Mouse (Mus musculus): Measurements from ENCODE around the gene Slc28a1.

Slc28a1 gene

DNA sequence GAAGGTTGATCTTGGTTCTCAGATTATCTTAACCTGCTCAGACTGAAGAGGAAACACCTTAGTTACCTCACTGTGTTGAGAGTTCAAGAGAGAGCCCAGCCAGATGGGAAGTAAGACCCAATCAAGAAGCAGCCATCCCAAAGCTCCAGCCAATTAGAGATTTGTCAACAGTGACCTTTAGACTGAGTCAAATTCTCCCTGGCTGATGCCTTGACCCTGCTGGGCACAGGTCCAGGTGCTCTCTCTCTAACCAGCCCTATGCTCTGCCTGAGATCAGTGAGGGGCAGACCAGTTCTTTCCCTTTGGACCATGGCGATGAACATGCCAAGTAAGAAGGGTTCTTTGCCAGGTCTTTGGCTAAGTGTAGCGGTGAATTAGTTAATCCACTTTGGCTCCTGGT, 2.9 kb upstream of the Slc28a1 start:
- H3K4me1 ChIP-seq (replicated peaks; ENCODE audit: low read depth, low read length), result peaks cover 42% of the 10 kb centered on the region
- no peaks in the 10 kb centered on the region for H3K36me3 ChIP-seq (ENCODE audit: insufficient read depth, low read length)
- TF ChIP-seq POU5F1 (IDR thresholded peaks at IDR 0.05; ENCODE audit: borderline replicate concordance, low read length), result no peak
- no peak for TF ChIP-seq NANOG (IDR thresholded peaks at IDR 0.05; ENCODE audit: borderline replicate concordance, low read length)
- TF ChIP-seq CTCF (conservative IDR thresholded peaks at IDR 0.05; ENCODE audit: low read length), result no peak
- H3K27me3 ChIP-seq (ENCODE audit: insufficient read depth, low read length), result peaks cover 22% of the 10 kb centered on the region
- H3K9me3 ChIP-seq (ENCODE audit: low read length), result no peaks in the 10 kb centered on the region
- no peak overlapping the region for H3K4me3 ChIP-seq (replicated peaks; ENCODE audit: low read length)

DNA sequence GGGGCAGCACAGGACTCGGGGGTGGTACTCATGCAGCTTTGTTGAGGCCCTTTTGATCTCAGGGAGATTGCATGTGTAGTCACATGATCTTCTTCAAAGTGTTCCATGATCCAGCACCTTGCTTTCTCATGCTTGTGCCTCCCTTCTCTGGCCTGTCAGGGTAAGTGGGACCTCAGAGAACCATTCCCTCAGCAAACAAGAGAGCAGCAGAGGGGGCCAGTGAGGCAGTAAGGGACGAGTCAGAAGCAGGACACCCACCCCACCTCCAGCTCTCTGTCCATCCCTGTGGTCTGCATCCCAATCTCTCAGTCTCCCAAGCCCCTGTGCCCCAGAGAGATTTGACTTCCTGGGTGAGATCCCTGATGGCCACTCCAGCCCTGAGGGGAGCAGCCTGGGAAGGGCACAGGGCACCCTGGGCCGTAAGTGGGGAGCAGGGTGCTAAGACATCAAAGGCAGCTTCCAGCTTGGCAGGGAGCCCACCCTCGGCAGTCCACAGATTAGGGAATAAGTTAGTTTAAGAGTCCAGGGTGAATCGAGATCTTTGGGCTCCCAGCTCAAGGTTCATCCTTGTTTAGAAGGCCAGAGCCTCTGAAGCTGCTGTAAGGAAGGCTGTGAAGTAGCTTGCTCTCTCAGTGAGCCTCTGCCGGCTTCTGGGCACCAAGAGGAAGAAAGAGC, 1.8 kb upstream of the Slc28a1 start:
- Histone ChIP-seq H3K4me3 (replicated peaks; ENCODE audit: low read length) (no peak overlapping the region), H3K36me3 (ENCODE audit: insufficient read depth, low read length) (no peaks in the 10 kb centered on the region), H3K4me1 (replicated peaks; ENCODE audit: low read depth, low read length) (peaks cover 42% of the 10 kb centered on the region), H3K27me3 (ENCODE audit: insufficient read depth, low read length) (peaks cover 28% of the 10 kb centered on the region), H3K9me3 (ENCODE audit: low read length) (no peaks in the 10 kb centered on the region)
- no peak for TF ChIP-seq POU5F1 (IDR thresholded peaks at IDR 0.05; ENCODE audit: borderline replicate concordance, low read length)
- TF ChIP-seq NANOG (IDR thresholded peaks at IDR 0.05; ENCODE audit: borderline replicate concordance, low read length), result no peak
- no peak for TF ChIP-seq CTCF (conservative IDR thresholded peaks at IDR 0.05; ENCODE audit: low read length)

DNA sequence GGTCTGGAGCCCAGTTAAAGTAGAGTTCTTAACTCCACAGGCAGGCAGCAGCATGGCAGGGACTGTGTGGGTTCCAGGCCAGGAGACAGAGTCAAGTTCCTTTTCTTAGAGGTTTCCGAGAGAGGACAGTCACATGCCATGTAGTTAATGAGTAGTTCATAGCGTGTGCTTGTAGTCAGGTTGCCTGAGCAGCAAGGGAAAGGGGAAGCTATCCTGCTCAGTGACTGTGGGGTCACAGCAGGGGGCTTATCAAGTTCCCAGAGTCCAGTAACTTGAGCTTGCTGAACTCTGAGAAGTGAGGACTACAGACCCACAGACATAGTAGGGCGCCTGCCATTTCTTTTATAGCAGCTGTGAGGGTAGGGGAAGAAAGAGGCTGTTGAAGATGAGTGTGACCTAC, 6.5 kb downstream of the Slc28a1 start:
- H3K4me3 ChIP-seq (replicated peaks; ENCODE audit: low read length), result no peak overlapping the region
- no peak for TF ChIP-seq CTCF (conservative IDR thresholded peaks at IDR 0.05; ENCODE audit: low read length)
- TF ChIP-seq NANOG (IDR thresholded peaks at IDR 0.05; ENCODE audit: borderline replicate concordance, low read length), result no peak
- TF ChIP-seq POU5F1 (IDR thresholded peaks at IDR 0.05; ENCODE audit: borderline replicate concordance, low read length), result no peak
- H3K9me3 ChIP-seq (ENCODE audit: low read length), result no peaks in the 10 kb centered on the region
- no peaks in the 10 kb centered on the region for H3K36me3 ChIP-seq (ENCODE audit: insufficient read depth, low read length)
- H3K27me3 ChIP-seq (ENCODE audit: insufficient read depth, low read length), result peaks cover 18% of the 10 kb centered on the region
- H3K4me1 ChIP-seq (replicated peaks; ENCODE audit: low read depth, low read length), result peaks cover 6% of the 10 kb centered on the region

DNA sequence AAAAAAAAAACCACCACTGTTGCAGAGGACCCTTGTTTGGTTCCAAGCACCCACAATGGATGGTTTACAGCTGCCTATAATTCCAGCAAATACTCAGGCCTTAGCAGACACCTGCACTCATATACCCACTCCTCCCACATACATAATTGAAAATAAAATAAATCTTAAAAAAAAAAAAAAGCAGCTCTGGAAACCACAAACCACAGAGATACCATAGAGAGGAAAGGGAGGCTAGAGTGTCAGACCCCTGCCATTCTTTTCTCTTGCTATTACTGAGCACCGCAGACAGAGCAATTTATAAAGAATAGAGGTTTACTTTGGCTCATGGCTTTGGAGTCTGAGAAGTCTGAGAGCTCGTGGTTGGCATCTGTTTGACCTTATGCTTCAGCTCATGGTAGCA, 8.2 kb downstream of the Slc28a1 start:
- TF ChIP-seq CTCF (conservative IDR thresholded peaks at IDR 0.05; ENCODE audit: low read length) (no peak), POU5F1 (IDR thresholded peaks at IDR 0.05; ENCODE audit: borderline replicate concordance, low read length) (no peak), NANOG (IDR thresholded peaks at IDR 0.05; ENCODE audit: borderline replicate concordance, low read length) (no peak)
- peaks cover 16% of the 10 kb centered on the region for H3K4me1 ChIP-seq (replicated peaks; ENCODE audit: low read depth, low read length)
- peaks cover 5% of the 10 kb centered on the region; the same call in 1 of the 2 replicates for H3K27me3 ChIP-seq (ENCODE audit: insufficient read depth, low read length)
- H3K4me3 ChIP-seq (replicated peaks; ENCODE audit: low read length), result no peak overlapping the region
- H3K9me3 ChIP-seq (ENCODE audit: low read length), result no peaks in the 10 kb centered on the region
- no peaks in the 10 kb centered on the region for H3K36me3 ChIP-seq (ENCODE audit: insufficient read depth, low read length)

DNA sequence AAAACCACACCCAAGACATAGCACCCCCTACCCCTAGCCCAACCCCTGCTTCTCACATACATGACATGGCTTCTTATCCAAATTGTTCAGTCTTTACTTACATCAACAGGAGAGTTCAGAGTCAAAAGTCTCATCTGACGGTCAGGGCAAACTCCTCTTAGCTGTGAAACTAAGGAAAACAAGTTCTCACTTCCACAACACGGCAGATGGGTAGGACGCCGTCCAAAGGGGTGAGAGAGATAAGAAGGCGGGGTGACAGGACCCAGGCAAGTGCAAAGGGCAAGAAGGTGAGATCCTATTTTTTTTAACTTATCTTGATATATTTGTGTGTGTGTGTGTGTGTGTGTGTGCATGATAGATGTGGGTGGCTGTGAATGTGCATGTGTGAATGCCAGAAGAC, 9.0 kb downstream of the Slc28a1 start:
- TF ChIP-seq NANOG (IDR thresholded peaks at IDR 0.05; ENCODE audit: borderline replicate concordance, low read length), result no peak
- no peak for TF ChIP-seq CTCF (conservative IDR thresholded peaks at IDR 0.05; ENCODE audit: low read length)
- no peak for TF ChIP-seq POU5F1 (IDR thresholded peaks at IDR 0.05; ENCODE audit: borderline replicate concordance, low read length)
- Histone ChIP-seq H3K36me3 (ENCODE audit: insufficient read depth, low read length) (no peaks in the 10 kb centered on the region), H3K27me3 (ENCODE audit: insufficient read depth, low read length) (peaks cover 3% of the 10 kb centered on the region; the same call in 1 of the 2 replicates), H3K4me1 (replicated peaks; ENCODE audit: low read depth, low read length) (peaks cover 16% of the 10 kb centered on the region), H3K4me3 (replicated peaks; ENCODE audit: low read length) (no peak overlapping the region), H3K9me3 (ENCODE audit: low read length) (no peaks in the 10 kb centered on the region)

DNA sequence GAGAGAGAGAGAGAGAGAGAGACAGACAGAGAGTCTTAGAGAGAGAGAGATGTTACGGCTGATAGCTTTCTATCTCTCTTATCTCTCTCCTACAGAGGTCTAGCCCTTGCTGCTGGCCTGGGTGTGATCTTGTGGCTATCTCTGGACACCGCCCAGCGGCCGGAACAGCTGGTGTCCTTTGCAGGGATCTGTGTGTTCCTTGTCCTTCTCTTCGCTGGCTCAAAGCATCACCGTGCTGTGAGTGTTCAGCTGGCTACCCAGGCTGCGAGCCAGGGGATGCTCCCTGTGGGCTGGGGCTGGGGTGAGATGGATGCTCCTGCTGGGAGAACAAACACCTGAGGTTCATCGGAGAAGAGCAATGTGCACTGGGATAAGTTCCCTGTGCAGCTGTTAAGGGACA, 10.2 kb downstream of the Slc28a1 start:
- no peak for TF ChIP-seq NANOG (IDR thresholded peaks at IDR 0.05; ENCODE audit: borderline replicate concordance, low read length)
- Histone ChIP-seq H3K4me3 (replicated peaks; ENCODE audit: low read length) (no peak overlapping the region), H3K4me1 (replicated peaks; ENCODE audit: low read depth, low read length) (peaks cover 16% of the 10 kb centered on the region), H3K36me3 (ENCODE audit: insufficient read depth, low read length) (0 out of 2 replicates have a peak, but pooled peaks cover 5% of the 10 kb centered on the region), H3K27me3 (ENCODE audit: insufficient read depth, low read length) (peaks cover 3% of the 10 kb centered on the region; the same call in 1 of the 2 replicates), H3K9me3 (ENCODE audit: low read length) (no peaks in the 10 kb centered on the region)

DNA sequence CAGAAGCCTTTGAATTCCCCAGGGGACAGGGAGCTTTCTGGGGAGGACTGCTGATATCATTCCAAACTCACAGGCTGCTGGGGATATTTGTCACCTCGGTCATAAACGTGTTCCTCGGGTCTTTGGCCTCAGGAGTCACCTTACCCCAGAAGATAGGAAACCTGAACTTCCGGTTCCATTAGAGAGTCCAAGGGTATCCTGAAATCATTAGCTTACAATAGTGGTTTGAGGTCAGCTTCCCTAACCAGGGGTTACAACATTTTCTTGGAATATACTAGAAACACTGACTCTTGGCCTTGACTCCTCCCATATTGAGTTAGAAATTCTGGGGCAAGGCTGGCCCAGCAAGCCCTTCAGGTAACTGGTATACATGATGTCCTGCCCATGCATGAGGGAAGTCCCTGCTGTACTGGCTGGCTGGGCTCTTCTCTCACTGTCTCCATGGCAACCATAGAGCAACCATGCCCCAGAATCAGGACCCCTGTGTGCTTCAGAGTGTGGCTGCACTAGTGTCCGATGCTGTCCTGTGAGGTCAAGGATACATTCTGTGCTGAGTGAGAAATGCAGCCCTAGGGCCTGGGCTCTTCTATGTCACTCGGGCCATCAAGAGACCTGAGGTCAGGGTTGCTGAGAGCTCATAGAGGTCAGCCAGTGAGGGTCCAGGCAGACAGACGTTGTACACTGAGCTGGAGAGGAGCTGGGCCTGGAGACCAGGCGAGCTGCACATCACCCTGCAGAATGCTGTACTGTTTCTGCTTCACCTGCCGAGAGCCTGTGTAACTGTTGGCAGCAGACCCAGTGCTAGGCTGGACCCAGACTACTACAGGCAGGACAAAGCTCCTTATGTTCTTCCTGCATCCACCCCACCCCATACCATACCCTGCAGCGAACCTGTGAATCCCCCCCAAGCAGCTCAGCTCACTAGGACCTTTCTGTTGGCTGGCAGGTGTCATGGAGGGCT, 10.9 kb downstream of the Slc28a1 start:
- Histone ChIP-seq H3K36me3 (ENCODE audit: insufficient read depth, low read length) (0 out of 2 replicates have a peak, but pooled peaks cover 5% of the 10 kb centered on the region), H3K4me1 (replicated peaks; ENCODE audit: low read depth, low read length) (peaks cover 16% of the 10 kb centered on the region), H3K27me3 (ENCODE audit: insufficient read depth, low read length) (no peaks in the 10 kb centered on the region), H3K9me3 (ENCODE audit: low read length) (no peaks in the 10 kb centered on the region), H3K4me3 (replicated peaks; ENCODE audit: low read length) (no peak overlapping the region)
- TF ChIP-seq CTCF (conservative IDR thresholded peaks at IDR 0.05; ENCODE audit: low read length), result no peak
- no peak for TF ChIP-seq POU5F1 (IDR thresholded peaks at IDR 0.05; ENCODE audit: borderline replicate concordance, low read length)
- no peak for TF ChIP-seq NANOG (IDR thresholded peaks at IDR 0.05; ENCODE audit: borderline replicate concordance, low read length)

DNA sequence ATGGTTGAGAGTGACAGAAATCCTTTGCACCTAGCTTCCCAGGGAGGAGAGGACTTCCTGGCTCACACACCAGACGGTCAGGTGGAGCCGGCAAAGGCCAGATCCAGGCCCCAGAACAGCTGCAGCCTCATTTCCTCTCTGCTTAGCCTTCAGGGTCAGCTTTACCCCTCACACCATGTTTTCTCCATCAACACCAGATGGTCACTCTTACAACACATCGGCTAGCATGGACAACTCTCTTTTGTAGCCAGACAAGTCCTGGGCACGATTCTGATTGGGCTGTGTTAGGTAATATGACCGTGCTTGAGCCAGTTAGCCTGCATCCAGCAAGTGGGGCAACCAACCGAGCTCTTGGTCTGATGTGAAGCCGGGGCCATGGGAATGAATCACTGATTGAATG, 17.3 kb downstream of the Slc28a1 start:
- TF ChIP-seq CTCF (conservative IDR thresholded peaks at IDR 0.05; ENCODE audit: low read length) (no peak), NANOG (IDR thresholded peaks at IDR 0.05; ENCODE audit: borderline replicate concordance, low read length) (no peak), POU5F1 (IDR thresholded peaks at IDR 0.05; ENCODE audit: borderline replicate concordance, low read length) (no peak)
- Histone ChIP-seq H3K9me3 (ENCODE audit: low read length) (no peaks in the 10 kb centered on the region), H3K4me3 (replicated peaks; ENCODE audit: low read length) (no peak overlapping the region), H3K4me1 (replicated peaks; ENCODE audit: low read depth, low read length) (peaks cover 37% of the 10 kb centered on the region), H3K36me3 (ENCODE audit: insufficient read depth, low read length) (peaks cover 18% of the 10 kb centered on the region; the same call in 1 of the 2 replicates), H3K27me3 (ENCODE audit: insufficient read depth, low read length) (no peaks in the 10 kb centered on the region)

Measured in E14TG2a.4 (cell line).